ENCODE assay signal across 21 mouse cellular contexts in genomic region chr7:16461705-16462104, GRCm38 (mm10). TPM values are rescaled to one million over a fixed set of nuclear protein-coding genes. Genes with fewer than 3 reads are reported as not detected.
"Had no signal": no experiment of that assay in that cellular context is flagged by ENCODE, and none has a peak within 500 bp of the region (broad histone marks: within the 10 kb centered on the region; RNA-seq: fewer than 3 reads in every experiment).

No protein-coding gene starts in this region.

- H3K27ac ChIP-seq: limb, embryonic 13.5 days; liver, embryonic 12.5 days; liver, embryonic 15.5 days; lung, embryonic 15.5 days; midbrain, embryonic 10.5 days; neural tube, embryonic 12.5 days; stomach, postnatal 0 days had no signal

- H3K4me1 ChIP-seq: limb, embryonic 13.5 days; liver, embryonic 12.5 days; liver, embryonic 15.5 days; lung, embryonic 15.5 days; midbrain, embryonic 10.5 days had no signal

- H3K4me2 ChIP-seq: limb, embryonic 13.5 days; liver, embryonic 12.5 days; liver, embryonic 15.5 days; lung, embryonic 15.5 days; neural tube, embryonic 12.5 days had no signal

- H3K36me3 ChIP-seq: limb, embryonic 13.5 days; liver, embryonic 15.5 days; lung, embryonic 15.5 days had no signal

- DNase-seq: kidney, adult 9 months; kidney, postnatal 14 days; liver; lung, adult 18-20 months; lung, postnatal 36 days; midbrain, embryonic 14.5 days; right cerebral cortex, adult 18-20 months; right cerebral cortex, postnatal 14 days; right cerebral cortex, postnatal 4 days; thymus, adult 2 months; thymus, postnatal 14 days; thymus, postnatal 4 days had no signal

- H3K9me3 ChIP-seq: limb, embryonic 13.5 days; liver, embryonic 15.5 days; lung, embryonic 15.5 days; neural tube, embryonic 12.5 days had no signal

- H3K27me3 ChIP-seq: lung, embryonic 15.5 days had no signal

- H3K9ac ChIP-seq: limb, embryonic 13.5 days; liver, embryonic 12.5 days; liver, embryonic 15.5 days; lung, embryonic 15.5 days; neural tube, embryonic 12.5 days had no signal

- H3K4me3 ChIP-seq: limb, embryonic 13.5 days; liver, embryonic 12.5 days; liver, embryonic 15.5 days; lung, embryonic 15.5 days; megakaryocyte, embryonic 14.5 days; midbrain, embryonic 10.5 days; neural tube, embryonic 12.5 days had no signal

- ATAC-seq: liver, embryonic 12.5 days had no signal

RNA-seq across cellular contexts. Expression of gene Npas1, which starts 15.8 kb away (rescaled TPM):
- polyA plus RNA-seq: stomach, embryonic 14.5 days had no signal
